24 mouse cellular contexts compared by ENCODE assay signal in genomic region chr5:17898948-17899347, GRCm38 (mm10). TPM values are rescaled to one million over a fixed set of nuclear protein-coding genes. Genes with fewer than 3 reads are reported as not detected.
DNase-seq lines count a peak whose midpoint lies in the region; ATAC-seq and TF ChIP-seq lines count a peak whose summit lies in the region.
"Had no signal": no experiment of that assay in that cellular context is flagged by ENCODE, and none has a peak within 500 bp of the region (broad histone marks: within the 10 kb centered on the region; RNA-seq: fewer than 3 reads in every experiment).

No protein-coding gene starts in this region.

- no peaks in the 10 kb centered on the region for H3K79me2 ChIP-seq in heart, adult 2 months (replicated peaks; ENCODE audit: control insufficient read depth, insufficient read depth, low read length)

- peak; percentile 55 for ATAC-seq in heart, postnatal 0 days (ENCODE audit: insufficient read depth, low read depth)
- 0 out of 2 replicates have a peak, but pooled peaks have one; percentile 21 for ATAC-seq in lung, postnatal 0 days
- ATAC-seq: CD4-positive, CD25-positive, alpha-beta regulatory T cell, adult 4 months; forebrain, embryonic 14.5 days had no signal

- no peak overlapping the region for H3K9ac ChIP-seq in heart, adult 2 months (ENCODE audit: low read depth, low read length)
- H3K9ac ChIP-seq in heart, postnatal 0 days (replicated peaks; ENCODE audit: low read depth, low read length): no peak overlapping the region
- H3K9ac ChIP-seq in lung, postnatal 0 days (replicated peaks; ENCODE audit: low read depth): no peak overlapping the region
- H3K9ac ChIP-seq: embryonic facial prominence, embryonic 15.5 days; hindbrain, embryonic 13.5 days; kidney, embryonic 15.5 days; limb, embryonic 13.5 days; stomach, embryonic 15.5 days had no signal

- no peak overlapping the region for H3K4me2 ChIP-seq in heart, postnatal 0 days (ENCODE audit: low read depth, low read length)
- no peak overlapping the region for H3K4me2 ChIP-seq in lung, postnatal 0 days (replicated peaks; ENCODE audit: low read depth, low read length)
- H3K4me2 ChIP-seq: embryonic facial prominence, embryonic 15.5 days; hindbrain, embryonic 13.5 days; kidney, embryonic 15.5 days; limb, embryonic 13.5 days; midbrain, embryonic 11.5 days; stomach, embryonic 15.5 days had no signal

- TF ChIP-seq EP300 in heart, adult 2 months (IDR thresholded peaks at IDR 0.05; ENCODE audit: insufficient read depth, low read depth, low read length): no peak
- TF ChIP-seq EP300 in heart, postnatal 0 days (IDR thresholded peaks at IDR 0.05; ENCODE audit: low read depth): peak; percentile 82
- no peak for TF ChIP-seq EP300 in lung, postnatal 0 days (IDR thresholded peaks at IDR 0.05)

- H3K9me3 ChIP-seq in heart, postnatal 0 days (replicated peaks; ENCODE audit: control insufficient read depth, low read length): no peaks in the 10 kb centered on the region
- H3K9me3 ChIP-seq in lung, postnatal 0 days (ENCODE audit: low read length): no peaks in the 10 kb centered on the region
- H3K9me3 ChIP-seq: embryonic facial prominence, embryonic 15.5 days; hindbrain, embryonic 13.5 days; kidney, embryonic 15.5 days; limb, embryonic 13.5 days; stomach, embryonic 15.5 days had no signal

- no peak overlapping the region for H3K4me3 ChIP-seq in heart, adult 2 months
- no peak overlapping the region for H3K4me3 ChIP-seq in heart, postnatal 0 days (ENCODE audit: low read depth, low read length)
- H3K4me3 ChIP-seq in lung, postnatal 0 days (ENCODE audit: low read depth, low read length): no peak overlapping the region
- H3K4me3 ChIP-seq: embryonic facial prominence, embryonic 15.5 days; hindbrain, embryonic 13.5 days; kidney, embryonic 15.5 days; limb, embryonic 13.5 days; stomach, embryonic 15.5 days had no signal

- no peak for TF ChIP-seq POLR2A in heart, adult 2 months (IDR thresholded peaks at IDR 0.05; ENCODE audit: insufficient read depth, low read depth, low read length)

- H3K27me3 ChIP-seq in heart, adult 2 months (ENCODE audit: control insufficient read depth, insufficient read depth, low read length): no peaks in the 10 kb centered on the region
- no peaks in the 10 kb centered on the region for H3K27me3 ChIP-seq in heart, postnatal 0 days (ENCODE audit: control insufficient read depth, insufficient read depth, low read length)
- H3K27me3 ChIP-seq in lung, postnatal 0 days (replicated peaks; ENCODE audit: insufficient read depth, low read length): no peaks in the 10 kb centered on the region
- H3K27me3 ChIP-seq: embryonic facial prominence, embryonic 15.5 days; hindbrain, embryonic 13.5 days; kidney, embryonic 15.5 days; limb, embryonic 13.5 days; stomach, embryonic 15.5 days had no signal

- H3K4me1 ChIP-seq in heart, adult 2 months (ENCODE audit: control insufficient read depth, insufficient read depth, low read length): peaks cover 2% of the 10 kb centered on the region
- H3K4me1 ChIP-seq in heart, postnatal 0 days (ENCODE audit: control insufficient read depth, insufficient read depth): no peaks in the 10 kb centered on the region
- no peaks in the 10 kb centered on the region for H3K4me1 ChIP-seq in lung, postnatal 0 days (ENCODE audit: insufficient read depth, low read depth, low read length)
- H3K4me1 ChIP-seq: embryonic facial prominence, embryonic 15.5 days; hindbrain, embryonic 13.5 days; limb, embryonic 13.5 days; stomach, embryonic 15.5 days had no signal

- peaks cover 2% of the 10 kb centered on the region; the same call in 1 of the 2 replicates for H3K36me3 ChIP-seq in heart, adult 2 months (ENCODE audit: control insufficient read depth, insufficient read depth, low read length)
- H3K36me3 ChIP-seq in heart, postnatal 0 days (replicated peaks; ENCODE audit: control insufficient read depth, insufficient read depth, low read length): no peaks in the 10 kb centered on the region
- H3K36me3 ChIP-seq in lung, postnatal 0 days (ENCODE audit: insufficient read depth, low read length): no peaks in the 10 kb centered on the region
- H3K36me3 ChIP-seq: embryonic facial prominence, embryonic 15.5 days; hindbrain, embryonic 13.5 days; kidney, embryonic 15.5 days; limb, embryonic 13.5 days; stomach, embryonic 15.5 days had no signal

- 25% methylated on average over 3 of the region's 3 CpGs for WGBS in heart, adult 2 months
- 38% methylated on average over 3 of the region's 3 CpGs for WGBS in heart, postnatal 0 days
- WGBS in lung, postnatal 0 days: 33% methylated on average over 3 of the region's 3 CpGs

- peak overlapping the region; percentile 75 for H3K27ac ChIP-seq in heart, adult 2 months
- H3K27ac ChIP-seq in heart, postnatal 0 days (ENCODE audit: low read depth): peak overlapping the region; percentile 59
- no peak overlapping the region for H3K27ac ChIP-seq in lung, postnatal 0 days (ENCODE audit: low read length)
- H3K27ac ChIP-seq: embryonic facial prominence, embryonic 15.5 days; hindbrain, embryonic 13.5 days; kidney, embryonic 15.5 days; limb, embryonic 13.5 days; macrophage; stomach, embryonic 15.5 days had no signal

- intact Hi-C loops in heart, adult 2 months (cut with DNase I): no loop called here
- intact Hi-C loops in heart, postnatal 14 days (cut with DNase I): no loop called here

- no peak for DNase-seq in heart, adult 2 months
- no peak for DNase-seq in heart, postnatal 14 days
- DNase-seq in heart, postnatal 0 days (ENCODE audit: low spot score): peak; percentile 41
- no peak for DNase-seq in heart, postnatal 4 days
- DNase-seq in lung, postnatal 0 days (ENCODE audit: low spot score): peak; percentile 51
- DNase-seq in lung, postnatal 25 days (ENCODE audit: low spot score): no peak
- no peak for DNase-seq in adrenal gland, postnatal 25 days
- no peak for DNase-seq in layer of hippocampus, adult 18-20 months (ENCODE audit: low spot score in 2 of 2)
- DNase-seq: adrenal gland, postnatal 14 days; cerebellum, adult 9-11 months; gastrocnemius, postnatal 10 days; kidney, adult 11 months; kidney, postnatal 36 days; thymus, adult 18-20 months; thymus, postnatal 36 days had no signal

- TF ChIP-seq CTCF in heart, adult 2 months (IDR thresholded peaks at IDR 0.05): no peak
- no peak for TF ChIP-seq CTCF in heart, postnatal 0 days (IDR thresholded peaks at IDR 0.05; ENCODE audit: low read depth)
- TF ChIP-seq CTCF in lung, postnatal 0 days (IDR thresholded peaks at IDR 0.05): no peak

RNA-seq across cellular contexts. Expression of gene Cd36, which starts 10.3 kb away (rescaled TPM):
- total RNA-seq in heart, adult 2 months (2021): 1,000 to 10,000 TPM; 1,665 to 1,999 TPM
- 341 and 831 TPM in 2 replicates for polyA plus RNA-seq in heart, adult 2 months (2012; rRNA removed)
- 1,000 to 10,000 TPM; 1,593 to 1,754 TPM for total RNA-seq in heart, postnatal 14 days (2021)
- total RNA-seq in heart, postnatal 0 days (2014; rRNA removed; ENCODE audit: low replicate concordance): 373 and 526 TPM in 2 replicates
- 601 and 603 TPM in 2 replicates for polyA plus RNA-seq in heart, postnatal 0 days (2015; fragmentation: Nextera tagmentation; extraction: Ambion mirVana)
- total RNA-seq in heart, postnatal 4 days (2021): 1,000 to 10,000 TPM; 1,072 to 1,101 TPM
- polyA plus RNA-seq in lung, postnatal 0 days (2015; fragmentation: Nextera tagmentation; extraction: Ambion mirVana): 448 and 458 TPM in 2 replicates
- 361 and 381 TPM in 2 replicates for total RNA-seq in adrenal gland, postnatal 25 days (2021)
- 1 to 10 TPM; 2.5 to 3.8 TPM for total RNA-seq in layer of hippocampus, adult 18-20 months (2021)

Comparison
In these comparisons a context has a peak if more than half of its experiments do, and no peak if none do; other contexts are left out.
1. DNase-seq: peak in heart, postnatal 0 days (single experiment) and lung, postnatal 0 days (single experiment); none in heart, adult 2 months (0 of 2), heart, postnatal 14 days (0 of 2), heart, postnatal 4 days (single experiment), lung, postnatal 25 days (single experiment), adrenal gland, postnatal 25 days (single experiment) and layer of hippocampus, adult 18-20 months (0 of 2).
2. RNA of gene Cd36, which starts 10.3 kb away (total RNA-seq): 1,665 to 1,999 TPM in heart, adult 2 months, 1,593 to 1,754 TPM in heart, postnatal 14 days, 1,072 to 1,101 TPM in heart, postnatal 4 days, 373 to 526 TPM in heart, postnatal 0 days and 361 to 381 TPM in adrenal gland, postnatal 25 days; 2.5 to 3.8 TPM in layer of hippocampus, adult 18-20 months; every median in the first group is over 10 times any median in the second.